Mouse (Mus musculus): Measurements from ENCODE around the gene Cntnap2. TPM values are rescaled to one million over a fixed set of nuclear protein-coding genes. Genes with fewer than 3 reads are reported as not detected.

The Cntnap2 gene
- polyA plus RNA-seq, 1 experiment from 2014 or later: 99.3 TPM

- Histone ChIP-seq H3K4me1 (ENCODE audit: control insufficient read depth, insufficient read depth, low read length) (no peaks in the 10 kb centered on the region), H3K36me3 (ENCODE audit: control insufficient read depth, insufficient read depth, low read length) (no peaks in the 10 kb centered on the region), H3K27me3 (ENCODE audit: control insufficient read depth, insufficient read depth, low read length) (no peaks in the 10 kb centered on the region), H3K9me3 (ENCODE audit: control insufficient read depth, low read length) (no peaks in the 10 kb centered on the region), H3K4me3 (ENCODE audit: low read depth, low read length) (no peak overlapping the region), H3K4me2 (ENCODE audit: low read depth, low read length) (no peak overlapping the region), H3K27ac (ENCODE audit: low read depth, low read length) (no peak overlapping the region), H3K9ac (replicated peaks; ENCODE audit: low read depth, low read length) (no peak overlapping the region)
- no peak for ATAC-seq (ENCODE audit: low read depth)
- WGBS: 76% methylated on average over 4 of the region's 4 CpGs
These were observed 2278.1 kb downstream of the Cntnap2 start for GRCm38 (mm10) chr6:47337300-47337699.

GRCm38 (mm10) chr6:47338113-47338512, 2279.0 kb downstream of the Cntnap2 start:
- Histone ChIP-seq H3K27me3 (ENCODE audit: control insufficient read depth, insufficient read depth, low read length) (no peaks in the 10 kb centered on the region), H3K4me3 (ENCODE audit: low read depth, low read length) (no peak overlapping the region), H3K27ac (ENCODE audit: low read depth, low read length) (no peak overlapping the region), H3K9me3 (ENCODE audit: control insufficient read depth, low read length) (no peaks in the 10 kb centered on the region), H3K9ac (replicated peaks; ENCODE audit: low read depth, low read length) (no peak overlapping the region), H3K4me1 (ENCODE audit: control insufficient read depth, insufficient read depth, low read length) (no peaks in the 10 kb centered on the region), H3K4me2 (ENCODE audit: low read depth, low read length) (no peak overlapping the region), H3K36me3 (ENCODE audit: control insufficient read depth, insufficient read depth, low read length) (no peaks in the 10 kb centered on the region)
- WGBS: 89% methylated on average over 6 of the region's 6 CpGs
- no peak for ATAC-seq (ENCODE audit: low read depth)

GRCm38 (mm10) chr6:47340813-47341502, 2281.8 kb downstream of the Cntnap2 start:
- no peaks in the 10 kb centered on the region for H3K4me1 ChIP-seq (ENCODE audit: control insufficient read depth, insufficient read depth, low read length)
- H3K27me3 ChIP-seq (ENCODE audit: control insufficient read depth, insufficient read depth, low read length): no peaks in the 10 kb centered on the region
- no peak for ATAC-seq (ENCODE audit: low read depth)
- no peak overlapping the region for H3K27ac ChIP-seq (ENCODE audit: low read depth, low read length)
- H3K4me3 ChIP-seq (ENCODE audit: low read depth, low read length): no peak overlapping the region
- no peaks in the 10 kb centered on the region for H3K9me3 ChIP-seq (ENCODE audit: control insufficient read depth, low read length)
- no peak overlapping the region for H3K9ac ChIP-seq (replicated peaks; ENCODE audit: low read depth, low read length)
- H3K36me3 ChIP-seq (ENCODE audit: control insufficient read depth, insufficient read depth, low read length): no peaks in the 10 kb centered on the region
- 79% methylated on average over 4 of the region's 4 CpGs for WGBS
- no peak overlapping the region for H3K4me2 ChIP-seq (ENCODE audit: low read depth, low read length)

GRCm38 (mm10) chr6:47341503-47341884, 2282.3 kb downstream of the Cntnap2 start:
- H3K27ac ChIP-seq (ENCODE audit: low read depth, low read length): no peak overlapping the region
- no peaks in the 10 kb centered on the region for H3K36me3 ChIP-seq (ENCODE audit: control insufficient read depth, insufficient read depth, low read length)
- H3K4me1 ChIP-seq (ENCODE audit: control insufficient read depth, insufficient read depth, low read length): no peaks in the 10 kb centered on the region
- 44% methylated on average over 6 of the region's 6 CpGs for WGBS
- no peak for ATAC-seq (ENCODE audit: low read depth)
- H3K27me3 ChIP-seq (ENCODE audit: control insufficient read depth, insufficient read depth, low read length): no peaks in the 10 kb centered on the region
- no peak overlapping the region for H3K4me2 ChIP-seq (ENCODE audit: low read depth, low read length)
- H3K4me3 ChIP-seq (ENCODE audit: low read depth, low read length): no peak overlapping the region
- no peaks in the 10 kb centered on the region for H3K9me3 ChIP-seq (ENCODE audit: control insufficient read depth, low read length)
- no peak overlapping the region for H3K9ac ChIP-seq (replicated peaks; ENCODE audit: low read depth, low read length)

GRCm38 (mm10) chr6:47343245-47343644, 2284.1 kb downstream of the Cntnap2 start:
- Histone ChIP-seq H3K36me3 (ENCODE audit: control insufficient read depth, insufficient read depth, low read length) (no peaks in the 10 kb centered on the region), H3K9ac (replicated peaks; ENCODE audit: low read depth, low read length) (no peak overlapping the region), H3K9me3 (ENCODE audit: control insufficient read depth, low read length) (no peaks in the 10 kb centered on the region), H3K4me1 (ENCODE audit: control insufficient read depth, insufficient read depth, low read length) (no peaks in the 10 kb centered on the region), H3K4me3 (ENCODE audit: low read depth, low read length) (no peak overlapping the region), H3K27ac (ENCODE audit: low read depth, low read length) (no peak overlapping the region), H3K27me3 (ENCODE audit: control insufficient read depth, insufficient read depth, low read length) (no peaks in the 10 kb centered on the region), H3K4me2 (ENCODE audit: low read depth, low read length) (no peak overlapping the region)
- no peak for ATAC-seq (ENCODE audit: low read depth)
- WGBS: 86% methylated on average over 1 of the region's 1 CpGs

GRCm38 (mm10) chr6:47344696-47345095, 2285.5 kb downstream of the Cntnap2 start:
- Histone ChIP-seq H3K36me3 (ENCODE audit: control insufficient read depth, insufficient read depth, low read length) (no peaks in the 10 kb centered on the region), H3K27ac (ENCODE audit: low read depth, low read length) (no peak overlapping the region), H3K9me3 (ENCODE audit: control insufficient read depth, low read length) (no peaks in the 10 kb centered on the region), H3K4me3 (ENCODE audit: low read depth, low read length) (no peak overlapping the region), H3K4me2 (ENCODE audit: low read depth, low read length) (no peak overlapping the region), H3K27me3 (ENCODE audit: control insufficient read depth, insufficient read depth, low read length) (no peaks in the 10 kb centered on the region), H3K4me1 (ENCODE audit: control insufficient read depth, insufficient read depth, low read length) (no peaks in the 10 kb centered on the region), H3K9ac (replicated peaks; ENCODE audit: low read depth, low read length) (no peak overlapping the region)
- no peak for ATAC-seq (ENCODE audit: low read depth)
- WGBS: 80% methylated on average over 3 of the region's 3 CpGs

- H3K4me3 ChIP-seq (ENCODE audit: low read depth, low read length): no peak overlapping the region
- no peak overlapping the region for H3K4me2 ChIP-seq (ENCODE audit: low read depth, low read length)
- ATAC-seq (ENCODE audit: low read depth): no peak
- H3K27me3 ChIP-seq (ENCODE audit: control insufficient read depth, insufficient read depth, low read length): no peaks in the 10 kb centered on the region
- H3K27ac ChIP-seq (ENCODE audit: low read depth, low read length): no peak overlapping the region
- H3K9ac ChIP-seq (replicated peaks; ENCODE audit: low read depth, low read length): no peak overlapping the region
- H3K4me1 ChIP-seq (ENCODE audit: control insufficient read depth, insufficient read depth, low read length): no peaks in the 10 kb centered on the region
- H3K36me3 ChIP-seq (ENCODE audit: control insufficient read depth, insufficient read depth, low read length): no peaks in the 10 kb centered on the region
- 92% methylated on average over 8 of the region's 8 CpGs for WGBS
- H3K9me3 ChIP-seq (ENCODE audit: control insufficient read depth, low read length): no peaks in the 10 kb centered on the region
These were observed 2291.0 kb downstream of the Cntnap2 start for GRCm38 (mm10) chr6:47350100-47350690.

All from neural tube, embryonic 14.5 days (tissue).